Mouse (Mus musculus): ENCODE results near the gene Gin1. TPM values are rescaled to one million over a fixed set of nuclear protein-coding genes. Genes with fewer than 3 reads are reported as not detected.

Gin1 gene
- polyA plus RNA-seq, 2 experiments = 5.4 to 11.9 TPM

DNA sequence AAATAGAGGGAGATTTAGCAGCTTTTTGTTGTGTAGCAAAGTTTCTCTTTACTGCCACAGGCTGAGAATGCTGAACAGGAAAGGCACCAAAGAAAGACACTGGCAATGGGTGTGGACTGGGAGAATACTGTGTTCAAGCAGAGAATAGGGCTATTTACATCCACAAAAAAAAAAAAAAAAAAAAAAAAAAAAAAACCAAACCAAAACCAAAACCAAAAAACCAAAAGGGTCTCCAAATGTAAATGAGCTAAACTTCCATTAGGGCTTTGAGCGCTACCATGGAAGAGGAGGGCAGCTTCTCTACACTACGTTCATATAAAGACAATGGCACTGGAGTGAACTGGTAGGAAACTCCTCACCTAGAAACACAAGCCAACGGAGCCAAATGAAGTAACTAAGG lies 51.3 kb downstream of the Gin1 start:
- no peak overlapping the region for H3K4me2 ChIP-seq (ENCODE audit: low read depth)
- TF ChIP-seq CTCF (IDR thresholded peaks at IDR 0.05; ENCODE audit: low read depth) (no peak), EP300 (IDR thresholded peaks at IDR 0.05; ENCODE audit: low read depth) (no peak)

DNA sequence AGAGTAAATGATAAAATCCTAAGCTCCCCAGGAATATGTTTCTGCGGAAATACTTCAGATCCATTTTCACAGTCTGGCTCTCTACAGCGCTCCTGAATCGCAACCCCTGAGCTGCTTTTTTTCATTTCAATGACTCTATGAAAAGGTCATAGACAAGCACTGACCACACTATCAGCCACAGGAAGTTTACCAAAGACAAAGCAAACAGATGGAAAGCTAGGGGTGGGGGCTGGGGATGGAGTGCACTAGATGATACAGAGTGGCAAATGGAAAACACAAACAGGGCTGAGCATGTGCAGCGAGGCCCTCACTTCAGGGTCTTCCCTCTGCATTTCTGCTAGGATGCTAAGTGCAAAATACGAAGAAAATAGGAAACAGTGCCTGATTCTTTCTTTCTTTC lies 52.2 kb downstream of the Gin1 start:
- Histone ChIP-seq H3K27ac (no peak overlapping the region), H3K36me3 (replicated peaks; ENCODE audit: control insufficient read depth, insufficient read depth, low read depth) (no peaks in the 10 kb centered on the region), H3K4me2 (ENCODE audit: low read depth) (no peak overlapping the region), H3K27me3 (ENCODE audit: control insufficient read depth, insufficient read depth, low read length) (no peaks in the 10 kb centered on the region), H3K4me3 (ENCODE audit: insufficient read depth in 1 of 2, low read depth in 2 of 2, low read length in 2 of 2) (no peak overlapping the region), H3K9me3 (ENCODE audit: control insufficient read depth, low read length) (no peaks in the 10 kb centered on the region), H3K4me1 (replicated peaks; ENCODE audit: control insufficient read depth in 2 of 2, insufficient read depth in 2 of 2, low read length in 1 of 2) (no peaks in the 10 kb centered on the region), H3K9ac (replicated peaks) (no peak overlapping the region)
- DNase-seq (ENCODE audit: low read depth in 3 of 3, low spot score in 3 of 3) (peak in 1 of 3 experiments; percentile 2), ATAC-seq (ENCODE audit: insufficient read depth) (0 out of 2 replicates have a peak, but pooled peaks have one; percentile 23)
- 60% methylated on average over 5 of the region's 5 CpGs for WGBS (ENCODE audit: insufficient replicate concordance)
- TF ChIP-seq CTCF (IDR thresholded peaks at IDR 0.05; ENCODE audit: low read depth) = no peak
- TF ChIP-seq EP300 (IDR thresholded peaks at IDR 0.05; ENCODE audit: low read depth) = no peak

More for the DNA sequence above, 51.3 kb downstream of the Gin1 start:
- H3K27me3 ChIP-seq (ENCODE audit: control insufficient read depth, insufficient read depth, low read length) = no peaks in the 10 kb centered on the region
- no peak overlapping the region for H3K4me3 ChIP-seq (ENCODE audit: insufficient read depth in 1 of 2, low read depth in 2 of 2, low read length in 2 of 2)
- WGBS (ENCODE audit: insufficient replicate concordance) = 76% methylated on average over 3 of the region's 3 CpGs
- ATAC-seq (ENCODE audit: insufficient read depth) (no peak), DNase-seq (ENCODE audit: low read depth in 3 of 3, low spot score in 3 of 3) (no peak)
- H3K9ac ChIP-seq (replicated peaks) = no peak overlapping the region
- no peaks in the 10 kb centered on the region for H3K9me3 ChIP-seq (ENCODE audit: control insufficient read depth, low read length)
- no peaks in the 10 kb centered on the region for H3K36me3 ChIP-seq (replicated peaks; ENCODE audit: control insufficient read depth, insufficient read depth, low read depth)
- H3K4me1 ChIP-seq (replicated peaks; ENCODE audit: control insufficient read depth in 2 of 2, insufficient read depth in 2 of 2, low read length in 1 of 2) = no peaks in the 10 kb centered on the region
- no peak overlapping the region for H3K27ac ChIP-seq

DNA sequence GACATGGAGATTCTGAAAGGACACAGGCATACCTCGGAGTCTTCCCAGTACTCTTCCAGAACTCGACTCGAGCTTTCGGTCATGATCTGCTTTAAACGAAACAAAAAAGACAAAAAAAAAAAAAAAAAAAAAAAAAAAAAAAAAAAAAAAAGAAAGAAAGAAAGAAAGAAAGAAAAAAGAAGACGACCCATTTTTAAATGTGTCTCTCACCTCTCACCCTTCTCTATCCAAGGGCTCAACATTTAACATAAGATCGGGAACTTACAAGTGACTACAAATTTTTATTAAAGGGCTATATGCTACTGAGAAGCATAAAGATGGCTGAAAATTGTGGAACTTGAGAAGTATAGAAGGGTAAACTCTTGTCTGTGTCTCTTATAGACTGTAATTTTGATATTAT lies 52.9 kb downstream of the Gin1 start:
- Histone ChIP-seq H3K27me3 (ENCODE audit: control insufficient read depth, insufficient read depth, low read length) (no peaks in the 10 kb centered on the region), H3K27ac (no peak overlapping the region), H3K9ac (replicated peaks) (no peak overlapping the region), H3K4me3 (ENCODE audit: insufficient read depth in 1 of 2, low read depth in 2 of 2, low read length in 2 of 2) (no peak overlapping the region), H3K4me1 (replicated peaks; ENCODE audit: control insufficient read depth in 2 of 2, insufficient read depth in 2 of 2, low read length in 1 of 2) (no peaks in the 10 kb centered on the region), H3K9me3 (ENCODE audit: control insufficient read depth, low read length) (no peaks in the 10 kb centered on the region), H3K4me2 (ENCODE audit: low read depth) (no peak overlapping the region), H3K36me3 (replicated peaks; ENCODE audit: control insufficient read depth, insufficient read depth, low read depth) (no peaks in the 10 kb centered on the region)
- TF ChIP-seq EP300 (IDR thresholded peaks at IDR 0.05; ENCODE audit: low read depth) = no peak
- TF ChIP-seq CTCF (IDR thresholded peaks at IDR 0.05; ENCODE audit: low read depth) = no peak
- DNase-seq (ENCODE audit: low read depth in 3 of 3, low spot score in 3 of 3) (no peak), ATAC-seq (ENCODE audit: insufficient read depth) (no peak)
- WGBS (ENCODE audit: insufficient replicate concordance) = 87% methylated on average over 7 of the region's 7 CpGs

DNA sequence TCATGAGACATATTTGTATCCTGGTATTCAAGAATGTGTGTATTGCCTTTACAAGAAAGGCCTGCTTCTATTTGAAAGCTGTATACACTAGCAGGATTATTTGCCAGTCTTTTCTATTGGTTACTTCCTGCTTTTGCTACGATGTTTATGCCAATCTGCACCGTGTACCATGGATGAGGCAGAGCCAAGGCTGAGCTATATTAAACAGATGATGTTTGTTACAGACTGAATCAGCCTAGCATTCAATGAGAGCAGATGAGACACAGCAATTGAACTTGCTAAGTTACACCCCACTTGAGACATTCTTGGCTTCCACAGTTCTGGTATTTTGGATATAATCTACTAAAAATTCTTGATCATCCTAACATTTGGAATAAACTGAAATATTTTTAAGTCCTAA lies 57.6 kb downstream of the Gin1 start:
- no peaks in the 10 kb centered on the region for H3K27me3 ChIP-seq (ENCODE audit: control insufficient read depth, insufficient read depth, low read length)
- no peak for DNase-seq (ENCODE audit: low read depth in 3 of 3, low spot score in 3 of 3)
- no peak overlapping the region for H3K9ac ChIP-seq (replicated peaks)
- no peak overlapping the region for H3K4me2 ChIP-seq (ENCODE audit: low read depth)
- 59% methylated on average over 2 of the region's 2 CpGs for WGBS (ENCODE audit: insufficient replicate concordance)
- no peak for ATAC-seq (ENCODE audit: insufficient read depth)
- no peaks in the 10 kb centered on the region for H3K4me1 ChIP-seq (replicated peaks; ENCODE audit: control insufficient read depth in 2 of 2, insufficient read depth in 2 of 2, low read length in 1 of 2)
- no peaks in the 10 kb centered on the region for H3K36me3 ChIP-seq (replicated peaks; ENCODE audit: control insufficient read depth, insufficient read depth, low read depth)
- no peak overlapping the region for H3K27ac ChIP-seq
- H3K4me3 ChIP-seq (ENCODE audit: insufficient read depth in 1 of 2, low read depth in 2 of 2, low read length in 2 of 2) = no peak overlapping the region
- no peaks in the 10 kb centered on the region for H3K9me3 ChIP-seq (ENCODE audit: control insufficient read depth, low read length)
- TF ChIP-seq CTCF (IDR thresholded peaks at IDR 0.05; ENCODE audit: low read depth) = no peak
- no peak for TF ChIP-seq EP300 (IDR thresholded peaks at IDR 0.05; ENCODE audit: low read depth)

DNA sequence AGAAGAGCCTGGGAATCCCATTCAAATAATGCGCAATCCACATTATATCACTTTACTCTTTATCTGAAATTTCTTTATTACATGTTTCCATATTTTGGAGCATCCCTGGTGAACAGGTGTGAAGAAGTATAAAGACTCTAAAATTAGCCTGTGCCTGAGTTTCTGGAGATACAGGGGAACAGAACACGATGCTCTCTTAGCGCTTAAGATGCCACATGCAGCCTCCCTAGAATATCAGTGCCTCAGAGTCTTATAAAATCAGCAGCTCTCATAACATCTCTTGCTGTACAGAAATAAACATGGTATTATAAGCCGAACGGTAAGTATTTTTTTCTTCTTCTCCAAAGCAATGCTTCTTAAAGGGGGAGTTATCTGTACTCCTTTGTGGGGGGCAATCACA lies 58.1 kb downstream of the Gin1 start:
- 78% methylated on average over 5 of the region's 5 CpGs for WGBS (ENCODE audit: insufficient replicate concordance)
- no peak for ATAC-seq (ENCODE audit: insufficient read depth)
- H3K27me3 ChIP-seq (ENCODE audit: control insufficient read depth, insufficient read depth, low read length) = no peaks in the 10 kb centered on the region

More for the DNA sequence above, 58.1 kb downstream of the Gin1 start:
- Histone ChIP-seq H3K9me3 (ENCODE audit: control insufficient read depth, low read length) (no peaks in the 10 kb centered on the region), H3K4me3 (ENCODE audit: insufficient read depth in 1 of 2, low read depth in 2 of 2, low read length in 2 of 2) (no peak overlapping the region), H3K27ac (no peak overlapping the region), H3K4me1 (replicated peaks; ENCODE audit: control insufficient read depth in 2 of 2, insufficient read depth in 2 of 2, low read length in 1 of 2) (no peaks in the 10 kb centered on the region), H3K4me2 (ENCODE audit: low read depth) (no peak overlapping the region), H3K36me3 (replicated peaks; ENCODE audit: control insufficient read depth, insufficient read depth, low read depth) (no peaks in the 10 kb centered on the region), H3K9ac (replicated peaks) (no peak overlapping the region)
- TF ChIP-seq EP300 (IDR thresholded peaks at IDR 0.05; ENCODE audit: low read depth) (no peak), CTCF (IDR thresholded peaks at IDR 0.05; ENCODE audit: low read depth) (no peak)
- DNase-seq (ENCODE audit: low read depth in 3 of 3, low spot score in 3 of 3) = no peak
